Mouse (Mus musculus) G1E (cell line): ENCODE results near the gene Cwh43.

Experiments
- CTCF ChIP-seq: IDR thresholded peaks from 2 replicates; pipeline ENCODE4 v1.5.1; 2012; ENCODE audit warnings: low read depth, low read length, inconsistent platforms, mixed read lengths
- GATA1 ChIP-seq: IDR thresholded peaks from 2 replicates; pipeline ENCODE4 v1.6.1; 2012; ENCODE audit warnings: borderline replicate concordance, low read length, inconsistent platforms, mixed read lengths
- GATA2 ChIP-seq: IDR thresholded peaks from 2 replicates; pipeline ENCODE4 v1.6.1; 2012; ENCODE audit warnings: low read depth, low read length, inconsistent platforms, borderline replicate concordance
- POLR2AphosphoS5 ChIP-seq: IDR thresholded peaks from 2 replicates; pipeline ENCODE4 v1.6.1; 2012; ENCODE audit warnings: low read depth, low read length, inconsistent platforms; ENCODE audit not compliant: insufficient replicate concordance
- TAL1 ChIP-seq: conservative IDR thresholded peaks from 2 replicates; pipeline ENCODE4 v1.6.1; 2012; ENCODE audit warnings: low read depth, low read length, inconsistent platforms, mixed read lengths

DNA sequence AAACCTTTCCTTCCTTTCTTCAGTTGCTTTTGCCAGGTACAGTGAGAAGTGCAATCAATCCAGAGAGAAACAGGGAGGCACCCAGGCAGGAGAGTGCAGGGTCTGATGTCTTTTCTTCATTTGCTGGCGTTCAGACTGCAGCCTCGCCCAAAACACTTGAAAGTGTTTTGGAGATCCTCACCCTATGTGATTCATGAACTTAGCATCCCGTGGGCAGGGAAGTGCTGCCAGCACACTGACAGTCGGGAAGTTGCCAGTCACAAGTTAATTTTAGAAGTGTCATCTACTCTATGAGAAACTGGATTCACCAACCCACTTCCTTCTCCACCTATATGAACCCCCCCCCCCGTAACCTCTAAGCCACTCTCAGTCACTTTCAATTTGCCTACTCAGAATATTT is 4.5 kb upstream of the Cwh43 start:
- TF ChIP-seq TAL1, result no peak
- TF ChIP-seq CTCF, result no peak
- TF ChIP-seq GATA1, result no peak
- TF ChIP-seq GATA2, result no peak
- no peak for TF ChIP-seq POLR2AphosphoS5
